In genomic region chr5:86727033-86727432, GRCm38 (mm10) we compare ENCODE assay signal across 27 mouse cellular contexts. TPM values are rescaled to one million over a fixed set of nuclear protein-coding genes. Genes with fewer than 3 reads are reported as not detected.
DNase-seq lines count a peak whose midpoint lies in the region; ATAC-seq and TF ChIP-seq lines count a peak whose summit lies in the region.
"Had no signal": no experiment of that assay in that cellular context is flagged by ENCODE, and none has a peak within 500 bp of the region (broad histone marks: within the 10 kb centered on the region; RNA-seq: fewer than 3 reads in every experiment).

No protein-coding gene starts in this region.

- no peak overlapping the region for H3K27ac ChIP-seq in heart, postnatal 0 days (ENCODE audit: low read depth)
- H3K27ac ChIP-seq in cerebellum, adult 2 months (ENCODE audit: insufficient read depth, low read length) = no peak overlapping the region
- H3K27ac ChIP-seq: embryonic facial prominence, embryonic 15.5 days; forebrain, embryonic 13.5 days; hindbrain, embryonic 15.5 days; lung, embryonic 15.5 days; neural tube, embryonic 12.5 days; stomach, embryonic 15.5 days had no signal

- ATAC-seq in heart, postnatal 0 days (ENCODE audit: insufficient read depth, low read depth) = no peak
- ATAC-seq: forebrain, embryonic 13.5 days; intestine, postnatal 0 days had no signal

- TF ChIP-seq POLR2A in cerebellum, adult 2 months (IDR thresholded peaks at IDR 0.05; ENCODE audit: borderline replicate concordance, insufficient read depth, low read length) = no peak

- TF ChIP-seq EP300 in heart, postnatal 0 days (IDR thresholded peaks at IDR 0.05; ENCODE audit: low read depth) = no peak

- TF ChIP-seq CTCF in heart, postnatal 0 days (IDR thresholded peaks at IDR 0.05; ENCODE audit: low read depth) = no peak
- TF ChIP-seq CTCF in cerebellum, adult 2 months (IDR thresholded peaks at IDR 0.05; ENCODE audit: borderline replicate concordance, insufficient read depth, low read depth, low read length) = no peak

- H3K27me3 ChIP-seq in heart, postnatal 0 days (ENCODE audit: control insufficient read depth, insufficient read depth, low read length) = no peaks in the 10 kb centered on the region
- no peaks in the 10 kb centered on the region for H3K27me3 ChIP-seq in cerebellum, adult 2 months (ENCODE audit: control insufficient read depth, insufficient read depth, low read length)
- H3K27me3 ChIP-seq: embryonic facial prominence, embryonic 15.5 days; forebrain, embryonic 13.5 days; hindbrain, embryonic 15.5 days; lung, embryonic 15.5 days; neural tube, embryonic 12.5 days; stomach, embryonic 15.5 days had no signal

- peak; percentile 9 for DNase-seq in heart, postnatal 0 days (ENCODE audit: low spot score)
- no peak for DNase-seq in heart, postnatal 36 days
- DNase-seq in NIH3T3 (ENCODE audit: low read depth) = peak; percentile 14
- peak; percentile 4 to 36 for DNase-seq in lung, adult 18-20 months
- peak; percentile 34 for DNase-seq in lung, postnatal 36 days
- no peak for DNase-seq in c-Kit-positive CD71-positive TER-119-positive erythroid progenitor cells, embryonic 14.5 days (ENCODE audit: low spot score)
- DNase-seq in cerebellum, adult 2 months = no peak
- DNase-seq: adrenal gland, adult 2 months; cerebellum, adult 8-10 months; gastrocnemius, postnatal 25 days; liver; right cerebral cortex, postnatal 14 days had no signal

- no peak overlapping the region for H3K4me3 ChIP-seq in heart, postnatal 0 days (ENCODE audit: low read depth, low read length)
- H3K4me3 ChIP-seq in cerebellum, adult 2 months (replicated peaks; ENCODE audit: insufficient read depth, low read depth, low read length) = no peak overlapping the region
- H3K4me3 ChIP-seq: embryonic facial prominence, embryonic 15.5 days; forebrain, embryonic 13.5 days; hindbrain, embryonic 15.5 days; lung, embryonic 15.5 days; neural tube, embryonic 12.5 days; stomach, embryonic 15.5 days had no signal

- H3K9ac ChIP-seq in heart, postnatal 0 days (replicated peaks; ENCODE audit: low read depth, low read length) = no peak overlapping the region
- H3K9ac ChIP-seq: embryonic facial prominence, embryonic 15.5 days; forebrain, embryonic 13.5 days; hindbrain, embryonic 15.5 days; lung, embryonic 15.5 days; neural tube, embryonic 12.5 days; stomach, embryonic 15.5 days had no signal

- 52% methylated on average over 9 of the region's 9 CpGs for WGBS in heart, postnatal 0 days
- 89% methylated on average over 9 of the region's 9 CpGs for WGBS in cerebellum, adult 2 months

- H3K4me2 ChIP-seq in heart, postnatal 0 days (ENCODE audit: low read depth, low read length) = peak overlapping the region; percentile 23
- H3K4me2 ChIP-seq: embryonic facial prominence, embryonic 15.5 days; forebrain, embryonic 13.5 days; hindbrain, embryonic 15.5 days; lung, embryonic 15.5 days; midbrain, embryonic 11.5 days; neural tube, embryonic 12.5 days; stomach, embryonic 15.5 days had no signal

- no peaks in the 10 kb centered on the region for H3K4me1 ChIP-seq in heart, postnatal 0 days (ENCODE audit: control insufficient read depth, insufficient read depth)
- no peaks in the 10 kb centered on the region for H3K4me1 ChIP-seq in cerebellum, adult 2 months (ENCODE audit: control insufficient read depth, insufficient read depth, low read length)
- H3K4me1 ChIP-seq: embryonic facial prominence, embryonic 15.5 days; forebrain, embryonic 13.5 days; hindbrain, embryonic 15.5 days; lung, embryonic 15.5 days; neural tube, embryonic 12.5 days; stomach, embryonic 15.5 days had no signal

- intact Hi-C loops in heart, postnatal 36 days (cut with DNase I) = no loop called here

- no peaks in the 10 kb centered on the region for H3K36me3 ChIP-seq in heart, postnatal 0 days (replicated peaks; ENCODE audit: control insufficient read depth, insufficient read depth, low read length)
- H3K36me3 ChIP-seq: embryonic facial prominence, embryonic 15.5 days; hindbrain, embryonic 15.5 days; lung, embryonic 15.5 days; neural tube, embryonic 12.5 days; stomach, embryonic 15.5 days had no signal

- H3K9me3 ChIP-seq in heart, postnatal 0 days (replicated peaks; ENCODE audit: control insufficient read depth, low read length) = no peaks in the 10 kb centered on the region
- H3K9me3 ChIP-seq: embryonic facial prominence, embryonic 15.5 days; forebrain, embryonic 13.5 days; hindbrain, embryonic 15.5 days; lung, embryonic 15.5 days; neural tube, embryonic 12.5 days; stomach, embryonic 15.5 days had no signal

RNA-seq across cellular contexts. Expression of gene Tmprss11e, which starts 18.6 kb away (rescaled TPM):
- total RNA-seq in heart, postnatal 0 days (2014; rRNA removed; ENCODE audit: low replicate concordance) = 0.08 TPM in 1 of 2 replicates, not detected in the other
- not detected in 2 replicates for polyA plus RNA-seq in heart, postnatal 0 days (2015; fragmentation: Nextera tagmentation; extraction: Ambion mirVana)
- not detected for total RNA-seq in heart, postnatal 36 days (2021)
- not detected in 2 replicates for polyA plus RNA-seq in cerebellum, adult 2 months (2012; rRNA removed)
- total RNA-seq: adrenal gland, adult 2 months; gastrocnemius, postnatal 25 days; left cerebral cortex, postnatal 36 days; MEL; monocyte, adult 5-6 weeks had no signal
- polyA plus RNA-seq: adrenal gland, adult 2 months; cortical plate, adult 2 months; forebrain, embryonic 13.5 days; heart, embryonic 14.5 days; hindbrain, embryonic 15.5 days; intestine, postnatal 0 days; lung, embryonic 15.5 days; midbrain, embryonic 11.5 days; neural tube, embryonic 12.5 days; spleen, adult 2 months; thymus, postnatal 0 days had no signal

RNA-seq across cellular contexts. Expression of gene Tmprss11b, which starts 50.9 kb away (rescaled TPM):
- total RNA-seq in heart, postnatal 0 days (2014; rRNA removed; ENCODE audit: low replicate concordance) = not detected in 2 replicates
- polyA plus RNA-seq in heart, postnatal 0 days (2015; fragmentation: Nextera tagmentation; extraction: Ambion mirVana) = not detected in 2 replicates
- not detected for total RNA-seq in heart, postnatal 36 days (2021)
- not detected in 2 replicates for polyA plus RNA-seq in cerebellum, adult 2 months (2012; rRNA removed)
- total RNA-seq: adrenal gland, adult 2 months; gastrocnemius, postnatal 25 days; left cerebral cortex, postnatal 36 days; MEL; monocyte, adult 5-6 weeks had no signal
- polyA plus RNA-seq: adrenal gland, adult 2 months; cortical plate, adult 2 months; forebrain, embryonic 13.5 days; heart, embryonic 14.5 days; hindbrain, embryonic 15.5 days; intestine, postnatal 0 days; midbrain, embryonic 11.5 days; neural tube, embryonic 12.5 days; spleen, adult 2 months had no signal

Comparison
In these comparisons a context has a peak if more than half of its experiments do, and no peak if none do; other contexts are left out.
1. DNase-seq: peak in heart, postnatal 0 days (single experiment), NIH3T3 (single experiment), lung, adult 18-20 months (2 of 2) and lung, postnatal 36 days (single experiment); none in heart, postnatal 36 days (0 of 2), c-Kit-positive CD71-positive TER-119-positive erythroid progenitor cells, embryonic 14.5 days (single experiment) and cerebellum, adult 2 months (0 of 2).